Mouse (Mus musculus) small intestine, adult 2 months (tissue): ENCODE measurements around the gene Hs2st1.

ENCODE experiments used
- CTCF ChIP-seq: fragments of 200-500 bp; IDR thresholded peaks from 2 replicates; pipeline ENCODE4 v1.5.1; 2012; ENCODE audit warnings: low read depth, mild to moderate bottlenecking, control low read depth, inconsistent platforms, low read length, moderate library complexity, mixed read lengths; ENCODE audit not compliant: insufficient replicate concordance, insufficient read length; ENCODE audit errors: extremely low read depth
- POLR2A ChIP-seq: fragments of 200-500 bp; IDR thresholded peaks from 2 replicates; pipeline ENCODE4 v1.6.1; 2012; ENCODE audit warnings: low read depth, mild to moderate bottlenecking, control low read depth, inconsistent platforms, low read length, moderate library complexity

DNA sequence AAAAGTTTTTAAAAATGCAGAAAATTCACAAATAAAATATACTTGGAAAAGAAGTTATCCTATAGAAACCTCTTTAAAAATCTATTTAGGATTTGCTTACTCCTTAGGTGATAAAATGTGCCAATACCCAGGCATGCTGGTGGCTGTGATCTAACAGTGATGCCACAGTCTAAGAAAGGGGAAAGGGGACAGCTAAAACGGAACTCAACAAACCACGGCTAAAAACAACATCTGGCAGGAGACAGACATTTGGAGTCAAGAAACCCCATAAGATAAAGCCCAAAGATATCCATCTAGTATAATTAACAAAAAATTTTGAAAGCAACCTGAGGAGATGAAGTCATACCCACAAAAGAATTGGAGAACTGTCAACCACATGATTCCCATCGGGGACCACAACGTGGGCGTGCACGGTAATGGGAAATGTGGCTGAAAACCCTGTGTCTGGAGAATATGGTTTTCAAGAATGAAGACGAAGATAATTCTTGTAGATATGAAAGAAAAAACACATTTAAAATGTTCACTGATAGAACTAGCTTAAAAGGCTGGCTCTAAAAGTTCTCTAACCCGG is 103.8 kb downstream of the Hs2st1 start:
- TF ChIP-seq POLR2A (no peak), CTCF (no peak)
